Mouse (Mus musculus): ENCODE data around the gene Cnbp. TPM values are rescaled to one million over a fixed set of nuclear protein-coding genes. Genes with fewer than 3 reads are reported as not detected.

Gene Cnbp
- polyA plus RNA-seq, 1 experiment from 2014 or later: 1,237 TPM

GRCm38 (mm10) chr6:87879628-87880027, 28.7 kb upstream of the Cnbp start:
- Histone ChIP-seq H3K27me3 (ENCODE audit: insufficient read depth, low read length) (no peaks in the 10 kb centered on the region), H3K4me2 (no peak overlapping the region), H3K9ac (no peak overlapping the region), H3K36me3 (ENCODE audit: insufficient read depth) (no peaks in the 10 kb centered on the region), H3K27ac (ENCODE audit: low read depth) (no peak overlapping the region), H3K4me3 (ENCODE audit: low read depth, low read length) (no peak overlapping the region), H3K9me3 (ENCODE audit: low read depth, low read length) (no peaks in the 10 kb centered on the region), H3K4me1 (ENCODE audit: insufficient read depth) (no peaks in the 10 kb centered on the region)
- no peak for ATAC-seq (ENCODE audit: insufficient read depth)
- TF ChIP-seq CTCF (IDR thresholded peaks at IDR 0.05; ENCODE audit: low read depth): no peak
- DNase-seq: no peak
- 54% methylated on average over 3 of the region's 3 CpGs for WGBS

- ATAC-seq (ENCODE audit: insufficient read depth): no peak
- Histone ChIP-seq H3K27me3 (ENCODE audit: insufficient read depth, low read length) (no peaks in the 10 kb centered on the region), H3K9me3 (ENCODE audit: low read depth, low read length) (no peaks in the 10 kb centered on the region), H3K27ac (ENCODE audit: low read depth) (no peak overlapping the region), H3K9ac (no peak overlapping the region), H3K4me3 (ENCODE audit: low read depth, low read length) (no peak overlapping the region), H3K4me1 (ENCODE audit: insufficient read depth) (no peaks in the 10 kb centered on the region), H3K36me3 (ENCODE audit: insufficient read depth) (no peaks in the 10 kb centered on the region), H3K4me2 (no peak overlapping the region)
- no peak for DNase-seq
- 19% methylated on average over 4 of the region's 4 CpGs for WGBS
- no peak for TF ChIP-seq CTCF (IDR thresholded peaks at IDR 0.05; ENCODE audit: low read depth)
These were observed 28.1 kb upstream of the Cnbp start for GRCm38 (mm10) chr6:87879010-87879409.

GRCm38 (mm10) chr6:87876068-87876643, 25.2 kb upstream of the Cnbp start:
- H3K9ac ChIP-seq: no peak overlapping the region
- no peaks in the 10 kb centered on the region for H3K4me1 ChIP-seq (ENCODE audit: insufficient read depth)
- no peaks in the 10 kb centered on the region for H3K27me3 ChIP-seq (ENCODE audit: insufficient read depth, low read length)
- H3K9me3 ChIP-seq (ENCODE audit: low read depth, low read length): no peaks in the 10 kb centered on the region
- H3K4me2 ChIP-seq: no peak overlapping the region
- H3K4me3 ChIP-seq (ENCODE audit: low read depth, low read length): no peak overlapping the region
- WGBS: 71% methylated on average over 13 of the region's 13 CpGs
- no peaks in the 10 kb centered on the region for H3K36me3 ChIP-seq (ENCODE audit: insufficient read depth)
- no peak for TF ChIP-seq CTCF (IDR thresholded peaks at IDR 0.05; ENCODE audit: low read depth)
- peak; percentile 51 for DNase-seq
- ATAC-seq (ENCODE audit: insufficient read depth): no peak; the same call in 1 of the 2 replicates
- H3K27ac ChIP-seq (ENCODE audit: low read depth): no peak overlapping the region

GRCm38 (mm10) chr6:87875562-87875961, 24.7 kb upstream of the Cnbp start:
- H3K9ac ChIP-seq: no peak overlapping the region
- no peaks in the 10 kb centered on the region for H3K36me3 ChIP-seq (ENCODE audit: insufficient read depth)
- DNase-seq (no peak), ATAC-seq (ENCODE audit: insufficient read depth) (no peak)
- no peak overlapping the region for H3K27ac ChIP-seq (ENCODE audit: low read depth)
- H3K9me3 ChIP-seq (ENCODE audit: low read depth, low read length): no peaks in the 10 kb centered on the region
- H3K4me3 ChIP-seq (ENCODE audit: low read depth, low read length): no peak overlapping the region
- WGBS: 71% methylated on average over 7 of the region's 7 CpGs
- H3K27me3 ChIP-seq (ENCODE audit: insufficient read depth, low read length): no peaks in the 10 kb centered on the region
- no peak overlapping the region for H3K4me2 ChIP-seq
- no peaks in the 10 kb centered on the region for H3K4me1 ChIP-seq (ENCODE audit: insufficient read depth)
- TF ChIP-seq CTCF (IDR thresholded peaks at IDR 0.05; ENCODE audit: low read depth): no peak

- no peaks in the 10 kb centered on the region for H3K9me3 ChIP-seq (ENCODE audit: low read depth, low read length)
- H3K27me3 ChIP-seq (ENCODE audit: insufficient read depth, low read length): no peaks in the 10 kb centered on the region
- WGBS: 66% methylated on average over 1 of the region's 1 CpGs
- H3K9ac ChIP-seq: no peak overlapping the region
- ATAC-seq (ENCODE audit: insufficient read depth) (no peak), DNase-seq (no peak)
- H3K4me1 ChIP-seq (ENCODE audit: insufficient read depth): no peaks in the 10 kb centered on the region
- H3K27ac ChIP-seq (ENCODE audit: low read depth): no peak overlapping the region
- TF ChIP-seq CTCF (IDR thresholded peaks at IDR 0.05; ENCODE audit: low read depth): no peak
- no peak overlapping the region for H3K4me2 ChIP-seq
- H3K36me3 ChIP-seq (ENCODE audit: insufficient read depth): no peaks in the 10 kb centered on the region
- no peak overlapping the region for H3K4me3 ChIP-seq (ENCODE audit: low read depth, low read length)
These were observed 24.2 kb upstream of the Cnbp start for GRCm38 (mm10) chr6:87875083-87875482.

- DNase-seq: no peak
- Histone ChIP-seq H3K4me2 (no peak overlapping the region), H3K4me3 (ENCODE audit: low read depth, low read length) (no peak overlapping the region), H3K27ac (ENCODE audit: low read depth) (no peak overlapping the region), H3K9ac (no peak overlapping the region), H3K36me3 (ENCODE audit: insufficient read depth) (no peaks in the 10 kb centered on the region), H3K9me3 (ENCODE audit: low read depth, low read length) (no peaks in the 10 kb centered on the region), H3K4me1 (ENCODE audit: insufficient read depth) (no peaks in the 10 kb centered on the region), H3K27me3 (ENCODE audit: insufficient read depth, low read length) (no peaks in the 10 kb centered on the region)
- WGBS: 79% methylated on average over 2 of the region's 2 CpGs
- TF ChIP-seq CTCF (IDR thresholded peaks at IDR 0.05; ENCODE audit: low read depth): peak; percentile 27
- no peak for ATAC-seq (ENCODE audit: insufficient read depth)
These were observed 23.1 kb upstream of the Cnbp start for GRCm38 (mm10) chr6:87873963-87874362.

- no peak overlapping the region for H3K27ac ChIP-seq (ENCODE audit: low read depth)
- ATAC-seq (ENCODE audit: insufficient read depth) (no peak), DNase-seq (no peak)
- H3K4me2 ChIP-seq: no peak overlapping the region
- no peaks in the 10 kb centered on the region for H3K36me3 ChIP-seq (ENCODE audit: insufficient read depth)
- H3K9ac ChIP-seq: no peak overlapping the region
- 50% methylated on average over 1 of the region's 1 CpGs for WGBS
- no peaks in the 10 kb centered on the region for H3K9me3 ChIP-seq (ENCODE audit: low read depth, low read length)
- TF ChIP-seq CTCF (IDR thresholded peaks at IDR 0.05; ENCODE audit: low read depth): no peak
- no peaks in the 10 kb centered on the region for H3K27me3 ChIP-seq (ENCODE audit: insufficient read depth, low read length)
- H3K4me3 ChIP-seq (ENCODE audit: low read depth, low read length): no peak overlapping the region
- H3K4me1 ChIP-seq (ENCODE audit: insufficient read depth): no peaks in the 10 kb centered on the region
These were observed 22.2 kb upstream of the Cnbp start for GRCm38 (mm10) chr6:87873104-87873503.

- no peak for TF ChIP-seq CTCF (IDR thresholded peaks at IDR 0.05; ENCODE audit: low read depth)
- Histone ChIP-seq H3K4me1 (ENCODE audit: insufficient read depth) (no peaks in the 10 kb centered on the region), H3K27me3 (ENCODE audit: insufficient read depth, low read length) (no peaks in the 10 kb centered on the region), H3K9me3 (ENCODE audit: low read depth, low read length) (no peaks in the 10 kb centered on the region), H3K36me3 (ENCODE audit: insufficient read depth) (no peaks in the 10 kb centered on the region), H3K4me2 (no peak overlapping the region), H3K9ac (no peak overlapping the region), H3K27ac (ENCODE audit: low read depth) (no peak overlapping the region), H3K4me3 (ENCODE audit: low read depth, low read length) (no peak overlapping the region)
- ATAC-seq (ENCODE audit: insufficient read depth) (no peak), DNase-seq (no peak)
- WGBS: 80% methylated on average over 7 of the region's 7 CpGs
These were observed 20.3 kb upstream of the Cnbp start for GRCm38 (mm10) chr6:87871240-87871639.
